ENCODE assay signal across 11 mouse cellular contexts in genomic region chrX:105124903-105125302, GRCm38 (mm10). TPM values are rescaled to one million over a fixed set of nuclear protein-coding genes. Genes with fewer than 3 reads are reported as not detected.
DNase-seq lines count a peak whose midpoint lies in the region; ATAC-seq and TF ChIP-seq lines count a peak whose summit lies in the region.
"Had no signal": no experiment of that assay in that cellular context is flagged by ENCODE, and none has a peak within 500 bp of the region (broad histone marks: within the 10 kb centered on the region; RNA-seq: fewer than 3 reads in every experiment).

No protein-coding gene starts in this region.

- no peak overlapping the region for H3K4me2 ChIP-seq in embryonic facial prominence, embryonic 14.5 days (ENCODE audit: low read depth, low read length)
- H3K4me2 ChIP-seq: hindbrain, embryonic 15.5 days; limb, embryonic 13.5 days had no signal

- 9% methylated on average over 2 of the region's 3 CpGs for WGBS in embryonic facial prominence, embryonic 14.5 days

- peaks cover 14% of the 10 kb centered on the region for H3K27me3 ChIP-seq in embryonic facial prominence, embryonic 14.5 days (replicated peaks; ENCODE audit: control insufficient read depth, insufficient read depth, low read length)

- no peak overlapping the region for H3K4me3 ChIP-seq in layer of hippocampus, adult 2 months
- H3K4me3 ChIP-seq in embryonic facial prominence, embryonic 14.5 days (ENCODE audit: low read depth, low read length), result no peak overlapping the region
- H3K4me3 ChIP-seq: hindbrain, embryonic 15.5 days; limb, embryonic 13.5 days had no signal

- no peaks in the 10 kb centered on the region for H3K9me3 ChIP-seq in embryonic facial prominence, embryonic 14.5 days (ENCODE audit: control insufficient read depth, low read length)
- H3K9me3 ChIP-seq: hindbrain, embryonic 15.5 days; limb, embryonic 13.5 days had no signal

- ATAC-seq in embryonic facial prominence, embryonic 14.5 days (ENCODE audit: low read depth), result no peak
- no peak; the same call in 1 of the 2 replicates for ATAC-seq in megakaryocyte progenitor cell, adult 5-6 weeks (replicated peaks; ENCODE audit: poor library complexity)

- no peaks in the 10 kb centered on the region for H3K4me1 ChIP-seq in embryonic facial prominence, embryonic 14.5 days (ENCODE audit: control insufficient read depth, insufficient read depth, low read length)

- H3K27ac ChIP-seq in layer of hippocampus, adult 2 months, result no peak overlapping the region
- no peak overlapping the region for H3K27ac ChIP-seq in embryonic facial prominence, embryonic 14.5 days (replicated peaks; ENCODE audit: low read depth, low read length)
- H3K27ac ChIP-seq: hindbrain, embryonic 15.5 days; limb, embryonic 13.5 days had no signal

- H3K9ac ChIP-seq in embryonic facial prominence, embryonic 14.5 days (ENCODE audit: low read depth, low read length), result no peak overlapping the region
- H3K9ac ChIP-seq: hindbrain, embryonic 15.5 days; limb, embryonic 13.5 days had no signal

- TF ChIP-seq CTCF in layer of hippocampus, adult 2 months (conservative IDR thresholded peaks at IDR 0.05), result peak; percentile 45

- peak; percentile 13 to 26 for DNase-seq in cerebellum, postnatal 14 days
- no peak for DNase-seq in cerebellum, postnatal 25 days
- DNase-seq in layer of hippocampus, adult 2 months (ENCODE audit: low spot score in 2 of 2), result peak in 1 of 2 experiments; percentile 13
- no peak for DNase-seq in layer of hippocampus, adult 8-10 months (ENCODE audit: low spot score in 2 of 2)
- DNase-seq in CD4-positive helper T cell, adult 2 months (ENCODE audit: low read depth, low spot score), result peak; percentile 2
- peak; percentile 50 for DNase-seq in embryonic facial prominence, embryonic 14.5 days (ENCODE audit: low spot score)
- no peak for DNase-seq in B cell, adult 2 months
- DNase-seq: adrenal gland, adult 2 months had no signal

- H3K36me3 ChIP-seq in embryonic facial prominence, embryonic 14.5 days (ENCODE audit: control insufficient read depth, insufficient read depth, low read length), result 0 out of 2 replicates have a peak, but pooled peaks cover 4% of the 10 kb centered on the region
- H3K36me3 ChIP-seq: limb, embryonic 13.5 days had no signal

RNA-seq across cellular contexts. Expression of gene Magee1, which starts 4.7 kb away (rescaled TPM):
- total RNA-seq in layer of hippocampus, adult 2 months (2021), result 100 to 1,000 TPM; 138 to 146 TPM
- 100 to 1,000 TPM; 145 to 147 (median 145) TPM for total RNA-seq in layer of hippocampus, adult 8-10 months (2022)
- polyA plus RNA-seq in embryonic facial prominence, embryonic 14.5 days (2014; fragmentation: Nextera tagmentation; extraction: Ambion mirVana), result 18.6 and 19.0 TPM in 2 replicates
- total RNA-seq in megakaryocyte progenitor cell, adult 5-6 weeks (2015), result 0.54 and 0.89 TPM in 2 replicates
- 0.37 and 0.84 TPM in 2 replicates for total RNA-seq in megakaryocyte progenitor cell, adult 5-6 weeks (2017)

RNA-seq across cellular contexts. Expression of gene Pbdc1, which starts 45.3 kb away (rescaled TPM):
- total RNA-seq in layer of hippocampus, adult 2 months (2021), result 10 to 100 TPM; 16.1 to 18.9 TPM
- total RNA-seq in layer of hippocampus, adult 8-10 months (2022), result 10 to 100 TPM; 18.3 to 20.6 (median 19.2) TPM
- 47.0 and 49.5 TPM in 2 replicates for polyA plus RNA-seq in embryonic facial prominence, embryonic 14.5 days (2014; fragmentation: Nextera tagmentation; extraction: Ambion mirVana)
- 50.8 and 52.7 TPM in 2 replicates for total RNA-seq in megakaryocyte progenitor cell, adult 5-6 weeks (2015)
- total RNA-seq in megakaryocyte progenitor cell, adult 5-6 weeks (2017), result 56.9 and 58.4 TPM in 2 replicates

Comparison
In these comparisons a context has a peak if more than half of its experiments do, and no peak if none do; other contexts are left out.
1. DNase-seq: peak in cerebellum, postnatal 14 days (2 of 2), CD4-positive helper T cell, adult 2 months (single experiment) and embryonic facial prominence, embryonic 14.5 days (single experiment); none in cerebellum, postnatal 25 days (0 of 2), layer of hippocampus, adult 8-10 months (0 of 2) and B cell, adult 2 months (0 of 2).
2. RNA of gene Magee1, which starts 4.7 kb away (total RNA-seq): 138 to 146 TPM in layer of hippocampus, adult 2 months and 145 to 147 TPM in layer of hippocampus, adult 8-10 months; 0.37 to 0.89 TPM in megakaryocyte progenitor cell, adult 5-6 weeks; every median in the first group is over 10 times any median in the second.